Mouse (Mus musculus): ENCODE data around the gene Sfxn2.

Sfxn2 gene

DNA sequence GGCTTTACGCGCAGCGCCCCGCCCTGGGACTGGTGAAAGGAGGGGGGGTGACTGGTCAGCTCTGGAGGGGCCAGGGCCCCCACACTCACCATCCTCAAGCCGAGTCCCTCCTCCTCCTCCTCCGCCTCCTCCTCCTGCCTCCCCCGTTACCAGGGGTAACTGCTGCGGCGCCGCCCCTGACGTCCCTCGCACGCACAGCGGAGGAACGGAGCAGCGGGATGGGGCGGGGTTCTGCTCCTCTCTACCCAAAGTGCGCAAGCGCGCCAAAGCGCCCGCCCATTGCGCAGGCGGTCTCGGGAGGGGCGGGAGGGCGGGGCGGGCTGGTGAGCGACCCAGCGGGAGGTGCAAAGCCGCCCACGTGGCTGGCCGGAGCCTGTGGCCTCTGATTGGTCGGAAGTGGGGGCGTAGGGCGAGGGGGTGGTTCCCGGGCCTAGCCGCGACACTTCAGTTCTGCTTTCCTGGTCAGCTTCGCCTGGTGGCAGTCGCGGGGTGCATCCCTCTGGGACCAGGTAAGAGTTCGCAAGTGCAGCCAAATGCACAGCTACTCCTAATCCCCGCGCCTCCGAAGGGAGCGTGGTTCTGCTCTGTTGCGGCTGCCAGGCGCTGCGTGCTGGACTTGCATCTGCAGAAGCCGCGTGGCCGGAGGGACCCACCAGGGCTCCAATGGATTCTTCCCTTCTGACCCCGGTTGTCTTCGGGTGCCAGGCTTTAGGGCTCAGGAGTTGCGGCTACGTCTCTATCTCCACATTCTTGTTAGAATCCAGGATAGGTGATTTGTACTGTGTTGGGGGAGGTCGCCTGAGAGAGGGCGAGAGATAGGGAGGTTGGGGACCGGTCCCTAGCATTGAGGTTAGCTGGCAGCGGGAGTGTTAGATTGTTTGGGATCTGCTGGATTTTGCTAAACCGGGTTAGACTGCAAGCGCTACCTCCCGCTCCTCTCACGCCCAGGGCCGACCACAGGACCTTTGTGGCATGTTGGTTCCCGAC, at the start of gene Sfxn2, which contains the start of gene Arl3:
TSS of gene Sfxn2 (plus strand) at position 415 of the 987 bp plus-strand sequence.
TSS of gene Arl3 (minus strand) at position 248 of the 987 bp plus-strand sequence.
- peak; percentile 94 for DNase-seq (ENCODE audit: low read depth)

DNA sequence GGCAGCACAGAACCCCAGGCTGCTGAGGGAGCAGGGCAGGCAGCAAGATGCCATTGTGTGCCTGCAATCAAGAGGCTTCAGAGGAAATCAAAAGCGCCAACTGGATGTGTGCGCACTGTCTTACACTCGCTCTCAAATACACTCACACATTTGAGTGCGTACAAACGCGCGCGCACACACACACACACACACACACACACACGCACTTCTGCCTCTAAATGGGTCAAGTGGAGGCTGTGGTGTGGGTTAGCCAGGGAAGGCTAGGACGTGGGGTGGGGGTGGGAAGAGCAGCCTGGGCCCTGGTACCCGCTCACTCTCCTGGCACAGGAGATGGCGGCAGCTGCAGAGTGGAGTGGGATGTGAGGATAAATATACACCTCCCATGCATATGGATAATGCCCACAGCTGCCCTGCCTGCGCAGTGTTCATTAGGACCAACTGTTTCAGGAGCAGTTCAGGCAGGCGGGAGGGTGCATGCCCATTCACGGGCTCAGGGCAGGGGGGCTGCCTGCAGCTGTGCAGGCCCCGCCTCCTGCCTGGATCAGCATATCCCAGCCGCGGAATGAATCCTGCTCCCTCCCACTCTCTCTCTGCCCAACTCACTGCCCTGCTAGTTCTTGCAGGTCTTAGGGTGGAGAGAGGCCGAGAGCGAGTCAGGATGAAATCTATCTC, 49.5 kb upstream of the Sfxn2 start:
- no peak for DNase-seq (ENCODE audit: low read depth)

DNA sequence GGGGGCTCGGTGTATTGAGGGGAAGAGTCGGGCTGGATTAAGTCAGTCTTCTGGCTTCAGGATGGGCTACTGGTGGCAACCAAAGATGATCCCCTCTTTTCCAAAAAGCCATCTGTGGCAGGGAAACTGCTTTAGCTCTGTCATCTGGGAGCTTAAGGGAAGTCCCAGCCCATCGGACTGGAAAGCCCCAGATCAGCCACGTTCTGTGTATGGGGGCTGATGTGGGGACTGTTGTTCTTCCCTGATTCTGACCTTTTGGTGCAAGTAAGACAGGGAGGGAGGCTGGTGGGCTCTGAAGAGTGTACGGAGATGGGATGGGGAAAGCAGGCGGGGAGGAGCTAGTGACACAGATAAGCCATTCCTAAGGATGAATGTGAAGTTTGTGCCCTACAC, 49.0 kb upstream of the Sfxn2 start:
- no peak for DNase-seq (ENCODE audit: low read depth)

DNA sequence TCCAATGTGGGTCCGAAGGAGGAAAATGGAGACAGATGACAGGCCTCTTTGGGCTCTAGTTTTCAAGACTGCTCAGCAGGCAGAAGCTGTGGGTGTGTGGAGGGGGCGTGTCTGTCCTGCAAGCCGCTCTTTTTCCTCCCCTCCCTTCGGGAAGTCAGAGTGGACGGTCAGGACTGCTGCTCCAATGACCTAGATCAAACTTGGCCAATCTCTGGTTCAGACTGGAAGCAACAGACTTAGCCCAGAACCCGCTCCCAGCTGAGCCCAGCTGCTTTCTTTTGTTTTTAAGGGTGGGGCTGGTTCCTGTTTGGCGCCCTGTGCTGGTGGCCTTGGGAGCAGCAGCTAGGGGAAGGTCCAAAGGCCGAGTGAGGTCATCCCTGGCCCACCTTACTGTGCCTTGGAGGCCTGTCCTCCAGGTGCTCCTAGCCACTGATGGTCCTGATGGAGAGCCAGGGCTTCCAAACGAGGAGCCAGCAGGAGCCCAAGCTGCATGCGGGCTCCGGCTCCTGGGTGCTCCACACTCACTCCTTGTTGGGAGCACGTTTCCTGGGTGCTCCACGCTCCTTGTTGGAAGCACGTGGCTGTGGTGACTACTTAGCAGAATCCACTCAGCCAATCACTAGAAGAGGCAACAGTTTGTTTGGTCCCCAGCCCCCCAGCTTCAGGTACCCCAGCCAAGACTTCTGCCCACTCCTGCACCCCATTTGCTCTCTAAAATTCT, 48.4 kb upstream of the Sfxn2 start:
- no peak for DNase-seq (ENCODE audit: low read depth)

DNA sequence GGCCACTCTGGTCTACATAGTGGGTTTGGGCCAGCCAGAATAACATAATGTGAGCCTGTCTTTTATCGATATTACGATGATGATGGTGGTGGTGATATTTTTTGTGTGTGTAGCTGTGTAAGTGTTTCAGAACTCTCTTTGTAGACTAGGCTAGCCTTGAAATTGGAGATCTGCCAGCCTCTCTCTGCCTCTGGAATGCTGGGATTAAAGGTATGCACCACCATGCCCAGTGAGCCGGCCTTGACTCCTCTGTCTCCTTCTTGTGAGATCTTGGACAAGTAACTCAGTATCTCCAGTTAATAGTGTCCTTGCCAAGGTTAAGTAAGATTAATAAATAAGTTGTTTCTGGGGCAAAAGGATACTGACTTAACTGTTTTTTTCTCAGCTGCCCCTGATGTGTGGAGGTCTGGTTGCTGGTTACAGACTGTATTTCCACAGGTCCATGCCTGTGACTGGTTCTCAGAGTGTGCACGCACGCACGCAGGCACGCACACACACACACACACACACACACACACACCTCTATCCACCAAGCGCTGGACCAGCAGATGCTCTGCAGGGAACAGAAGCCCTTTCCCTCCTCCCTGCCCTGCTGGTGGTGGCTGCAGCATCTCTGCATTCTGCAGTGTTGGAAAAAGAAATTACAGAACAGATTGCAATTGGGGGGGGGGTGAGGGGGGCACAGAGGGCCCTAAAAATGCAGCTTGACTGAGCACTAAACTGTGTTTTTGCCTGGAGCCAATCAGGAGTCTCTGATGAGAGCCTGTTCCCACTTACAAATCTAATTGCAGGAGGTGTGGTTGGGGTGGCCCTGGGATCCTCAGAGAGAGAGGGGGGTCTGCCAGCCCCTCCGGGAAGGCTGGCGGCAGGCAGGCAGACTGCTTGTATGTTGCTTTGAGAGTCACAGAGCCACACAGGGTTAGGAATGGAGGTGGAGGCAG, 47.2 kb upstream of the Sfxn2 start:
- no peak for DNase-seq (ENCODE audit: low read depth)

DNA sequence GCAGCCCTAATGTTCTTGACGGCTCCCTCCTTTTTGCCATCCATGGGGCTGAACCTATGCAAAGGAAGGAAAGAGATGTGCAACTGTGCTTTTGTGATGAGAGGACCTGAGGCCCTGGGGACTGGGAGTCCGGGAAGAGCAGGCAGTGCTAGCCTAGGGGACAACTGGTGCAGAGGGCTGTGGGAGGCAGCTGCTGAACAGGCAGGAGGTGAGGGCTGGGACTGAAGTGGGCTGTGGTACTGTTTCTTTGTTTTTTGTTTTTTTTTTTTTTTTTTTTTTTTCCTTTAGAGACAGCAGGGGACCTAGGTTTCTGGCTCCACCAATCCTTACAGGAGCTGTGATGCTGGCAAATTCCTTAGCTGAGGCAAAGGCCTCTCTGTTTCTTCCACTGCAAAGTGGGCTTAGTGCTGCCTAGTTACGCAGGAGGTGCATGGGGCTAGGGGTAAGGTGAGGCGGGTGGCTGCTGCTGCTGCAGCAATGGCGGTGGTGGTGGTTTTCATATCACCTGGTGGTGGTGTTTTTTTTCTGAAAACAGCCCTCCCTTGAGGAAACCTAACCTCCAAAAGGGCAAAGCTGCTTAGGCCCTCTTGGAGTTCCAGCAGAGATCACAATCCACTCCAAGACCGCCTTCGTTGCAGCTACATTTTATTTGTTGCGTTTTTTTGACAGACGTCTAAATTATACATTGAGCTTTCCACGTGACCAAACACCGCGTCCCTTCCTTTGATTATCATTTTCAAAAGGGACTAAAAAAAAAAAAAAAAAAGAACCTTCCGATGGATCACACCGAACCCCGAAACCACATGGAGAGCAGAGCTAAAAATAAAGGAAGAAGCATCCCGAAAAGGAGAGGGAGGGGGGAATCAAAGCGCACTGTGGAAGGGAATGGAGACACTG, 45.3 kb upstream of the Sfxn2 start:
- DNase-seq (ENCODE audit: low read depth), result no peak

DNA sequence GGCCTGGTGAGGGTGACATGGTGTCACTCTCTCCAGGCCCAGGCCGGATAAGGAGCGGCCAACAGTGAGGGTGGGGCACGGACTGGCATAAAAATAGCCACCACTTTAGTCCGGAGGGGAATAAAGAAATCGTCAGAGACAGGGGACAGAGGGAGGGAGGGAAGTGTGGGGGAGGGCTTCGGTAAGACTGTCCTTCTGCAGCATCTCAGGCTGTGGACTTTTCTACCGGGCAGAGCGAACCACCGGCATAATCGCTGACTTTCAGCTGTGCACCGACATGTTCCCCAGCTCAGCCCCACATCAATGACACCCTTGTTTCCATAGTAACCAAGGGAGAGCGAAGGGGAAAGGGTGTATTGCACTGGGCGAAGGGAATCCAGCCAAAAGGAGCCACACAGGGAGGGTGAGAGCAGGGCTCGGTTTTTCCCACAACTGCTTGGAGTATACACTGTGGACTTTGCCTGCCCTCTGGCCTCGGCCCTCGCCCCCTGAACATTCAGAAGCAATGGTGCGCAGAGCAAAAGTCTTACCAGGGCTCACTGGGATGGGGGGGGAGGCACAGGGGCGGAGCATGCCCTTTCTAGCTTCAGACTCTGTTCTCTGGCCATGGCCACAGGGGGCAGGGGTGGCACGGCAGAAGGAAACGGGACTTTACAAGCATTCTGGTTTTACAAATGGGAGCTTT, 44.5 kb upstream of the Sfxn2 start:
- no peak for DNase-seq (ENCODE audit: low read depth)

DNA sequence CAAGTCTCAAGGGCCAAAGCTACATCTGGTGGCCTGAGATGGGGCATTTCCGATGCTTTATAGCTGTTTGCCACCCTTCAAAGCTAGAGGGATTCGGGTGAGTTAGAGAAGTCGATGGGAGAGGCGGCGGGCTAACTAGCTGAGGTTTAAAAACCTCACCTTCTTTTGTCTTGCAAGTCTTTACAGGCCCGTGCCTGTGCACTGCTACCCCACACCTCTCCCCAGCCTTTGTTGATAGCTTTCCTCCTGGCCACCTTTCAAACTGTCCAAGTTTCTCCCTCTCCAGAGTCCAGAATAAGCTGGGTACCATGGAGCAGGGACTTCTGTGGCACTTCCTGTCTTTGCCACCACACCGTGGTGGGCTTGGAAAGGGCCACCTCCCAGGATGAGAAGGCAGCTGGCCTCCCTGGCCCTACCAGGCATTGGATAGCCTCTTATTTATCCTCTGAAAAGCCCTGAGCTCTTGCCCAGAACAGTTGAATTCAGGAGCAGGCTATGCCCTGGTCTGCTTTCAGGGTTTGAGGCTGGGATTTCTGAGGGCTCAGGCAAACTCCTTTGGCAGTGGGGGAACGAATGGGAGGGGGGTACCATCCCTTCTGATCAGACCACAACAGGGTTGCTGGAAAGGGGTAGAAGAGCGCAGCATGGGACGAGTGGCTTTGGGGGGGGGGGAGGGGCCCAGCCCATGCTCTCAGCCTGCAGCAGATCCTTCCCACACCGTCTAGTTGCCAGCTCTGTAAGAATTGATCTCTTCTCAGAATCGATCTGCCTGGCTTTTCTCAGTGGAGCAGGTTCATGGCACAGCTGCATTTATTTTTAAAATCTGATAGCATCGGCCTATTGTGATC, 43.3 kb upstream of the Sfxn2 start:
- no peak for DNase-seq (ENCODE audit: low read depth)

DNA sequence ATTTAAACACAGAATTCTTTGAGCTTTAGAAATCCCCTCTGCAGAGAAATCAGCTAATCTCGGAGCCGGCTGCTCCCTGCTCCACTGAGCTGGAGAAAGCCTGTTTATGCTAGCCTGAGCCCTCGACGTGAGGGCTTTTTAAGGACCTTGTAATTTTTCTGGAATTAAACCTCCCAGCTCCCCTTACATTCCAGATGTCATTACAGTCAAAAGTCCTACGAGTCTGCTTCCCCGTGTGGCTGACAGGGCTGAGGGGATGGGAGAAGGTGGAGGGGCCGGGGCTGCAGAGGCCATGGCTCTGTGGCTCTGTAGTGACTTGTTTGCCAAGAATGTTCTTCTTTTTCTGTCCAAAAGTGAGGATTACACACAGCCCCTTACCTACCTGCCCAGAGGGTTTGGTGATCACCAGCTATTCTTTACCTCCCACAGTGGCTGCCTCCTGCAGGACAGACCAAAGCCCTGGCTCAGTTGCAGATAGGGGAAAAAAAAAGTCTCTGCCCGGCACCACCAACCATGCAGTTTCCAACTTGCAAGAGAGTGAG, 42.6 kb upstream of the Sfxn2 start:
- DNase-seq (ENCODE audit: low read depth), result no peak

DNA sequence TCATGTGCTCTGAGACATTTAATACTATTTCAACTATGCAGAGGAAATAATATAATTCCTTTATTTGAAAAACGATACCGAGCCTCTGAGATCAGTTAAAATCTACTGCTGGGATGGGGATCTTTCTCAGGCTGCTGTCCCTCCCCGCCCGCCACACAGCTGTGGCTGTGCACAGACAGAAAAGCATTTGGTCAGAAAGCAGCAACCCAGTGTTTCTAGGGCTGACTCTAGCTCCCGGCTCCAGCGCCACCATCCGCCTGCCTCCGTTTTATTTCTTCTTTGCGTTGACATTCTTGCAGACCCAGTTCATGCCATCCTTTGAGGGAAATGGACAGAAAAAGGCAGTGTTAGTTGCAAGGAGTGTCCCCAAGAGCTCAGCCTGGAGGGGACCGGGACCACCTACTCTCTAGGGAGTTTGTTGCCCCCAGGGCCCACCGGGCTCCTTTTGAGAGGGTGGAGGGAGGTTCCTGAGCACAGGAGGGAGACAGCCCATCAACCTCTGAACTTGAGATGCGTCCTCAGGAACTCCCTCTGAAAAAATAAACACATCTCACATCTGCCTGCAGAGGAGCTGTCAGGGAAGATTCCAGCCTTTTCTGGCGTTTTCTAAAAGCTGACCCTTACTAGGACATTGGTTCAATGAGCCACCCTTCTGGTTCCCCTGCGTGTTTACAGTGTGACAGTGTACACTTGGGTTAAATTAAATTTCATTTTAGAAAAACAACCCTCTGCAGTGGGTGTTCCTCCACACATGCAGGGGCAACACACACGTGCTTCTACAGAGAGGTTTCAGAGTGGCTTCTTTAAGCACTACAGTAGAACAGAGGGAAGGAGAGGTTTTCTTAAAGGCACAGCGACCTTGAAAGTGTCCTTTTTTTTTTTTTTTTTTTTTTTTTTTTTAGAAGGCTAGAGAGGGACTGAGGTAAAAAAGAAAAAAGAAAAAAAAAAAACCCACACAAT, 41.8 kb upstream of the Sfxn2 start:
- DNase-seq (ENCODE audit: low read depth), result no peak

DNA sequence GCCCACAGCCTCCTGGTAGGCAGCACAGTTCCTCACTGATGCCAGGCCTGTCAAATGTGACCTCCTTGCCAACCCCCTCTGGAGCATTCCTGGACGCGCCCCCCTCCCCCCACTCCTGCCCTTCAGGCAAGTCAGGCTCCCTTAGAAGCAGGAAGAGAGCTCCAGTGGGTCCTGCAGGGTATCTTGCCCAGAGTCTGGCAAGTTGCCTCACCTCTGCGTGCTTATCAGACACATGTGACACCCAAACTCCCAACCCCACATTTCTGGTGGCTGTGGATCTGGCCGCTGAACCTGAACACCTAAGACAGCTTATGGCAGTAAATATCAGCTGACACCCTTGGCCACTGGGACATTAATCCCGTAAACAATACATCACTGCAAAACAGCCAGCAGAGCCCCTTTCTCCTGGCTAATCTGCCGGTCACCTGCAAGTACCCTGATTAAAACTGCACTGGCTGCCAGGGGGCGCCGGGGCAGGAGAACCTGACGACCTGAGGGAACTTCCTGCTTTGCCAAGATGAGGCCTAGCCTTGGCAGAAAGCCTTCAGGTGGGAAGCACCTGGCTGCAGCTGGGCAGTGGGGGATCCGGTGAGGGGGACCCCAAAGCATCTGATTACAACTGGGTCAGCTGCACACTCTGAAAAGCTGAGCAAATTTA, 41.0 kb upstream of the Sfxn2 start:
- no peak for DNase-seq (ENCODE audit: low read depth)

DNA sequence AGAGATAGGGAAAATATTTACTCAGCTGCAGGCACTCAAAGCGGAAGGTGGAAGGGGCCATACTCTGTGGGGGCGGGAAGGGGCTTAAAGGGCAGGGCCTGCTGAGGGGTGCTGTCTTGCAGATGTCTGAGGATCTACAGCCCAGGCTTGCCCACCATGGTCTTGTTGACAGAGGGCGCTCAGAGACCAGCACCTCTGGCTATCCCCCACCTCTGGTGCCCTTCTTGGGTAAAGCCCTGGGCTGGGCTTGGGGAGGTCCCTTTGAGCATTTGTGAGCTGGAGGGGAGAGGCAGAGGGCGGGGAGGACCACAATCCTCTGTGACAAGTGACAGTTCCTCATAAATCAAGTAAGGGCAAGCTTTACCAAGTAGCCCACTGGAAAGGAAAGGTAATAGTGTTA, 40.1 kb upstream of the Sfxn2 start:
- DNase-seq (ENCODE audit: low read depth), result no peak

DNA sequence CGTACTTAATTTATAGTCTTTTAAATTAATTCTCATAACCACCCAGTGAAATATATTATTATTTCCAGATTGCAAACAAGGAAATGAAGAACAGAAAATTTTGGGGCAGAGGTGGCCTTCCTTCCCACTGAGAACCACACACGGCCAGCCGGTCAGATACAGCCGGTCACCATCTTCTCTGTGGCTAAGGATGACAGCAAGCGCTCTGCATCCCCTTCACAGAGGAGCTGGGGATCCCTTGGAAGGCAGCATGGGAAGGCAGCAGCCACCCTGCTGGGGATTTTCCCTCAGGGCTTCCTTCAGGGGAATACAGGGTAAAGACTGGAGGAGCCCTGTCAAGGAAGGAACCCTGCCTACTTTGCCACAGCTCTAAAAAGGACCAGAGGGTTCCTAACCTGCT, 39.6 kb upstream of the Sfxn2 start:
- no peak for DNase-seq (ENCODE audit: low read depth)

DNA sequence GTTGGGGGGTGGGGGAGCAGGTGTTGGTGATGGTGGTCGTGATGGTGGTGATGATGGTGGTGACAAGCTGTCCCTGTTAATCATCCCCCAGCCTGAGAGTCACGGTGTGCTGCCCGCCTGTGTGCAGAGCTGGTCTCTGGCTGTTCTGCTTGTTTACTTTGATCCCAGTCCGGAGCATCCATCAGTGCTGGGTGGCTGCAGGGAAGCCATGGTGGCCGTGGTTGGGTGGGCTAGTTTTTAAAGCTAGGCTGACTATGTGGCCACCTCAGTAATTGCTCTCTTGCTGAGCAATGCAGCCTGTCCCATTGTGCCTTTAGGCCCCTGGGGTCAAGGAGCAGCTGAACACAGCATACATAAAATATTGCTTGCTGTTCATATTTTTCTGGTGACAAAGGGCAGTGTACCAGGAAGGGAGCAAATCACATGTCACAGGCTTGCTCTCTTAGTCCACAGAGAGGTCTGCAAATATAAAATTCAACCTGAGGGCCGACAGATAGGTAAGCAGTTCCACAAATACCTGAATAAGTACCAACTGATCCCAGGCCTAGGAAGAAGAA, 38.5 kb upstream of the Sfxn2 start:
- DNase-seq (ENCODE audit: low read depth), result no peak

DNA sequence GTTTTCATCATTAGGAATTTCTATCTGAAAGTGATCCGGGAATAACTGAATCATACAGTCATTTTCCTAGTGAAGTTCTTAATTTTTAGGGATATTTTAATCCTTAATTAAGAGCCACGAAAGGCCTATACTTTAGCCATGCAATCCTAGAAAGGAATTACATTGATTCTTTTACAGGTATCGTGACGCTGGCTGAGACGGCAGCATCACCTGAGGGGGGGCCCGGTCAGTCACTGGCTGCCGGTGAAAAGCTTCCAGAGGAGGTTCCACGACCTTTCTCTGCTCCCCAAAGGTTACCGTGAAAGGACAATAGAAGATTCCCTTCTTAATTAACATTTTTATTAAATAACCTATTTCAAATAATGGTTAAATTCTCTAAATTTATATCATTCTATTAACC, 35.8 kb upstream of the Sfxn2 start:
- DNase-seq (ENCODE audit: low read depth), result no peak

DNA sequence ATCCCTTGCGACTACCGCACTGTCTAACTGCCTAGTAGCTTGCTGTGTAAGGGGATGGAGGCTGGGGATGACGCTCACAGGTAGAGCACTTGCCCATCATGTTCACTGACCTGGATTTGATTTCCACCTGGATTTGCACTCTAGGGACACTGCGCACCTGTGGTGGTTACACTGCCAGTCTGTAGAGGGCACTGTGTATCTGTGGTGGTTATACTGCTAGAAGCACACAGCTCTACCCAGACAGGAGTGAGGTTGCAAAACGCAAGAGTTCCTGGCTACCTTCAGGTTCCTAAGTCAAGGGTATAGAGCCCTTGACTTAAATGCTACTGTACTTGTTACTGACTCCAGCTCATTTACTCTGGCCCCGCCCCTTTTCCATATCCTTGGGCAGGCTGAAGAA, 35.0 kb upstream of the Sfxn2 start:
- no peak for DNase-seq (ENCODE audit: low read depth)

DNA sequence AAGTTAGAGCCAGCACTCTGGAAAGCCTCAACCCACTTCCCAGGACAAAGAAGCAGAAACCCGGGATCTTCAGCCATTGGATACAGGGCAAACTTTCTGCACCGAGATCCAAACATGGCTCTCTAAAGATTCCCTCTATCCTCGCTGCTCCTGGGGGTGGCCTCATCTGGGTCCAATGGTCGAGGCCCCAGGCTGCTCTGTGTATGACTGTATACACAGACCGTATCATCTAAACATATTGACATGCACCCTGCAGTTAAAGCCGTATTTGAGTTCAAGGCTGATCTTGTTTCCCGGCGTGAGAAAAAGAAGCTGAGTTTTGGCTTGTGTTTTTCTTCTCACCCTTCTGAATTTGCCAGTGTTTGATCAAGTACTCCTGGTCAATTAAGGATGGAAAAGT, 30.4 kb upstream of the Sfxn2 start:
- no peak for DNase-seq (ENCODE audit: low read depth)
